Mouse (Mus musculus): ENCODE measurements around the gene Trpc4ap.
A peak's percentile ranks its signal among the peaks of the same experiment; 100 is the strongest.

Trpc4ap gene

GRCm38 (mm10) chr2:155694564-155694963 lies 2.4 kb upstream of the Trpc4ap start:
- DNase-seq (ENCODE audit: low read depth, low spot score), result no peak

DNA sequence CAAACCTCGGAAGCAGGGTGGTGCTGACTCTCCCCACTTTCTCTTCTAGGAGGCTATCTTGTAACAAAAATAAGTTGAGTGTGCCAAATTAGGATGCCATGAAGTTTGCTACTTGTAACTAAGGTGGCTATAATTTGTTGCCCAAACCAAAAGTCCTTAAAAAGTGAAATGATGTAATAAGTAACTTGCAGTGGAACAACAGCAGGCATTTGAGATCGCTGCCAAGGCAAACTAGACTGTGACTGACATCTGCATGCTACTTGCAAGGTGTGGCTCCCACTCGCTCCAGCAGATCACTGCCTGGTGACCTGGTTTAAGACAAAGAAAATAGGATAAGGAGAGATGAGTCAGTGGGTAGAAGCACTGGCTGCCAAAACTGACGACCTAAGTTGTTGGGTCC lies 952 bp upstream of the Trpc4ap start:
- DNase-seq (ENCODE audit: low read depth, low spot score), result no peak

- DNase-seq (ENCODE audit: low read depth, low spot score), result no peak
Measured at GRCm38 (mm10) chr2:155691336-155691722, 855 bp downstream of the Trpc4ap start.

DNA sequence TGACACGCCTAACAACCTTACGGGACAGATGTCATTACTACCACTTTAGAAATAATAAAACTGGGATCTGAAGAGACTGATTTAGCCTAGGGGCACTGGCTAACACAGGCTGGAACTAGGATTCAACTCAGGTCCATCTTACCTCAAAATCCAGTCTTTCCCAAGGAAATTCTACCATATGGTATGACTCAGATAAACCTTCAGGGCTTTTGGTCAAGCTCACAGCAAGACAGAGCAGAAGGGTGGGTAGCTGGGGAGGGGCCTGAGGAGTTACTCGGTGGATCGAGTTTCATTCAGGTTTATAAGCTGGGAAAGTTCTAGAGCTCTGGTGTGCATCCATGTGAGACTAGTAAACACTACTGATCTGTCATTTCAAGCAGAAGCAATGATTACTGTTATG lies 3.0 kb downstream of the Trpc4ap start:
- no peak for DNase-seq (ENCODE audit: low read depth, low spot score)

DNA sequence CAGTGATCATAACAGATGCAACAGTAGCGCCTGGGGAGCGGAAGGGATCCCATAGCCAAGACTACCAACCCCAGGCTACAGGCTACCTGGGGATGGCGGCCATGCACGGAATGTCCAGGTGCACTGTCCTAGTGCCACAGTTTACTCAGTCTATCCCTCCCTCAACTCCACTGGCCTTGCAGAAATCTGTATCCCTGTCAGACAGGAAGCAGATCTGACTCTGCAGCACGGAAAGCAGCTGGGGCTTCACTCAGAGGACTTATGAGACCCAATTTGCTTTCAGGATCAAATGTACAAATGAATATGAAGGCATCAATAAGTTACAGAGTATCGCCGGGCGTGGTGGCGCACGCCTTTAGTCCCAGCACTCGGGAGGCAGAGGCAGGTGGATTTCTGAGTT lies 4.4 kb downstream of the Trpc4ap start:
- DNase-seq (ENCODE audit: low read depth, low spot score), result no peak

- DNase-seq (ENCODE audit: low read depth, low spot score), result peak; percentile 44
Measured at GRCm38 (mm10) chr2:155686572-155686971, 5.6 kb downstream of the Trpc4ap start.

DNA sequence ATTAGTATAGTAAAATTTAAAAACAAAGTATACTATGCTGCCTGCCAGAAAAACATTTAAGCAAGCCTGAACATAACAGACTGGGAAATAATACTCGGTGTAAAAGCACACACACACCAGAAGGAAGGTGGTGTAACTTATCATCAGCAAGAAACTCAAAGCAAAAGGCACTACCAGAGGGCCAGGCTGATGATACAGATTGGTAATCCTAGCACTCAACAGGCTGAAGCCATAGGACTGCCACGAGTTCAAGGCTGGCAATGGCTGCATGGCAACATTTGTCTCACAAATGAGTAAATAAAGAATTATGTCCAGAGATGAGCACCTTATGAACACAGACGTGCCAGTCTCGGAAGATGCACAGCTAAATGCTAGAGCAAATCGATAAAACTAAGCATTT lies 8.4 kb downstream of the Trpc4ap start:
- DNase-seq (ENCODE audit: low read depth, low spot score), result no peak

DNA sequence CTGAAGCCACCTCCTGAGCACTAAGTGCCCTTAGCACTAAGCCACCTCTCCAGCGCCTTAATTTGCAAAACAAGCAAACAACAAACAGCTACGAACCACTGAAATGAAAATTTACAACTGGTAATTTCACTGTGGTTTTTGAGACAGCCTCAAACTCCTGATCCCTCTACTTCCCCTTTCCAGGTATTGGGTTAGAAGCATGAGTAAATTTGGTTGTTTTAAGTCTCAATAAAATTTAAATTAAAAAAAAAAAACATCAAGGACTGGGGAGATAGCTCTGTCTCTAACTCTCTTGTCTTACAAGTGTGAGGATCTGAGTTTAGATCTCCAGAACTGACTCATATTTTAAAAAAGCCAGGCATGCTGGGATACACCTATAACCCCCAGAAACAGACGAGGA lies 9.0 kb downstream of the Trpc4ap start:
- no peak for DNase-seq (ENCODE audit: low read depth, low spot score)

DNA sequence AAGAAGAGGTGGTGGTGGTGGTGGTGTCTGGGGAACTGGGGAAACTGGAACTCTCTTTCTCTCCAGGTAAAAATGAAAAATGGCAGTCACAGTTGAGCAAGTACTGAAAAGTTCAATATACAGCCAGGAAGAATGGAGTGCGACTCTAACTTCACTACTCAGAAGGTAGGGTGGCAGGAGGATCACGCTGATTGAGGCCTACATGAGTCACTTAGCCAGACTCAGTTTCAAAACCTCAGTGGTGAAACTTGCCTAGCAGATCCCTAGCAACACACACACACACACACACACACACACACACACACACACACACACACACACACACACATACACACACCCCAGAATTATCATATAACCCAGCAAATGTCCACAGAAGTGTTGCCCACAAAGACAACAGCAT lies 10.3 kb downstream of the Trpc4ap start:
- peak; percentile 51 for DNase-seq (ENCODE audit: low read depth, low spot score)

- DNase-seq (ENCODE audit: low read depth, low spot score), result no peak
Measured at GRCm38 (mm10) chr2:155681194-155681593, 11.0 kb downstream of the Trpc4ap start.

DNA sequence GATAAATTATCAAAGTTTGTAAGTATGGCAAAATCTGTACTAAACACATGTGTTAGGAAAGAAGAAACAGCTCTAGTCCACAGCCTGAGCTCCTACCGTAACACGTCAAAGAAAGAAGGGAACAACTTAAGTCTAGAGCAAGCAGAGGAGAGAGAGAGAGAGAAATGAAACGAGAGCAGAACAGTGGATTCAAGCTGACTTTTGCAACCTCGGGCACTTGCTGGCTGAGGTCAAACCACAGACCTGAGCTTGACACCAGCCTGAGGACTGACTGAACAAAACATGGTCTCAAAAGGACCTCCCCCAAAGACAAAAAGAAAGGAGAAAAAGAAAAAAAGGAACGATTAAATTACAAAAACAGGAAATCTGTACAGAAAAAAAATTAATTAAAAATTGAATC lies 11.6 kb downstream of the Trpc4ap start:
- DNase-seq (ENCODE audit: low read depth, low spot score), result peak; percentile 46

GRCm38 (mm10) chr2:155679586-155680110 lies 12.5 kb downstream of the Trpc4ap start:
- DNase-seq (ENCODE audit: low read depth, low spot score), result peak; percentile 71

GRCm38 (mm10) chr2:155675118-155675517 lies 17.1 kb downstream of the Trpc4ap start:
- no peak for DNase-seq (ENCODE audit: low read depth, low spot score)

DNA sequence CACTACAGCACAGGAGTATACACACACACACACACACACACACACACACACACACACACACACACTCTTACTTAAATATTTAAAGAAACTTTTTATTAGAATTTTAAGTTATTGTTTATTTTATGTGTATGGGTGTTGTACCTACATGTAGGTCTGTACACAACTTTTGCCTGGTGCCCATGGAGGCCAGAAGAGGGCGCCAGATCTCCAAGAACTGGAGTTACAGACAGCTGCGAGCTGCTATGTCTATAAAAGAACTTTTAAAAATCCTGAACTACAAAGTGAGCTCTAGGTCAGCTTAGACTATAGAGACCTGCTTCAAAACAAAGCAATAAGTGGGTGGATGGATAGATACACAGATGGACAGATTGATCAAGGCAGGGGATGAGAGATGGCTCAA lies 18.6 kb downstream of the Trpc4ap start:
- DNase-seq (ENCODE audit: low read depth, low spot score), result peak; percentile 92

DNA sequence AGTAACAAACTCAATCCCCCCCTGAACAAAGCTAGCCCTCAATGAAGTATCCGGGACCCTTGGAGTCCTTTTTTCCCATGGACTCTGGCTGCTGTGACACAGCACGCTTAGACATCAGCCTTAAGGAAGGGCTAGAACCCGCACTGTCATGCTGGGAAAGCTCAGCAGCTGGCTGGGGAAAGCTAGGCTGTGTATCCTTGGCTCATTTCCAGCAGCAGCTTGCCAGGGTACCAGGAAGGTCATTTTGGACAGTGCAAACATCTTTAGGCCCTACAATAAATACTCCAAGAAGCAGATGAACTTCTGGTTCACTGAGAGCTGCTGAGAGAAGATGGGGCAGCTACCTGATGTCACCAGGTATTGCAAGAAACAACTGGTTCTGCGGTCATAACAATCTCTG lies 20.9 kb downstream of the Trpc4ap start:
- DNase-seq (ENCODE audit: low read depth, low spot score), result no peak

- peak; percentile 72 for DNase-seq (ENCODE audit: low read depth, low spot score)
Measured at GRCm38 (mm10) chr2:155668461-155668860, 23.7 kb downstream of the Trpc4ap start.

DNA sequence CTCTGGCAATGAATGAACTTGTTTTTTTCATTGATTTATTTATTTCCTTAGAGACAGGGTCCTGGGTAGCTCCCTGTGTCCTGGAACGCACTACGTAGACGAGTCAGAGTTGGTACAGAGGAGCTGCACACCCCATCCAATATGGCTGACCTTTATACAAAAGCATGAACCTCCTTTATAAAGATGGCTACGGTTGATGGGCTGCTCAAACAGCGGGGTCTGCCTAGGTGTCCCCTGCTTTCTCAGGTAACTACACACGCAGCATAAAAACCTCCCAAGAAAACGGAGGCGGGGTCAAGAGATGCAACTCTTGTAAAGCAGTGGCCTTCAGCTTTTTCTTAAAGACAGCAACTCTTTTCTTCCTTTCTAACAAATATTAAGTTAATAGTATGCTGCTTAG lies 24.3 kb downstream of the Trpc4ap start:
- DNase-seq (ENCODE audit: low read depth, low spot score), result no peak

DNA sequence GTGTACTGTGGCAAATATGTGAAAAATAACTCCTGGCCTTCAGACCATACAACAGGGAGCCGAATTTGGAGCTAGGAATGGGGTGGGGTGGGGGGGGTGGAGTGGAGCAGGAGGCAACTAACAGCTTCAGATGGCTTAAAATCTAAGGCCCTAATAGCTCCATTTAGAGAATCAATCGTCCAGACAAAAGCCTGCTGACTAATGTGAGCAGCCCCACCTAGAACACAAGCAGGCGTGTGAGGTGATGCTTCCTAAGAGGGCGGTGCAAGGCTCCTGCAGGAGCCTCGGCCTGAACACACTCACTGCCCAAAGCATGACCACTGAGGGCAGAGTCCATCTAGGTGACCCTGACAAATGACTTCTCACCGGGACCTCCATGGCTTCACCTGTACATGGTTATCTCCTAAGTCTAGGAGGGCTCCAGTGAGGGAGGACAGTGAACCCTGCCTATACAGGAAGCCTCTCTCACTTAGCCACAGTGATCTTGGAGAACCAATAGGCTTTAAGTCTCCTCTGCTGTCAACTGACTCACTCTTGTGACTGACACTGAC lies 28.2 kb downstream of the Trpc4ap start:
- no peak for DNase-seq (ENCODE audit: low read depth, low spot score)

GRCm38 (mm10) chr2:155663097-155663496 lies 29.1 kb downstream of the Trpc4ap start:
- peak; percentile 82 for DNase-seq (ENCODE audit: low read depth, low spot score)

DNA sequence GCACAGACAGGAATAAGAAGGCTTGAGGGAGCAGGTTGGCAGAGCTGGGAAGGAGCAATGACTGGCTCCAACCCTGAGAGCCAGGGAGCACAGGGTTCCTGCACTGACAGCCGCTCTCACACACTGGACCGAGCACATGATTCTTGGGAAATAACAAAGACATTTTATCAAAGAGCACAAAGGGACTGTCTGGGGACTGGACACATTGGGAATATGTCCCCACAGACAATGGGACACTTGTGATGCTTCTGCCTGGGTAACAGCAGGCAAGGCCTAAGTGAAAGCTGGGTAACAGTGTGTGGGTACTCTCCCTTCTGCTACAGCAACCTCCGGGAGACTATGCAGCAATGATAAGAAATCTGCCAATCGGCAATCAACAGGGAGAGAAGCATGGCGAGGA lies 29.8 kb downstream of the Trpc4ap start:
- DNase-seq (ENCODE audit: low read depth, low spot score), result no peak

DNA sequence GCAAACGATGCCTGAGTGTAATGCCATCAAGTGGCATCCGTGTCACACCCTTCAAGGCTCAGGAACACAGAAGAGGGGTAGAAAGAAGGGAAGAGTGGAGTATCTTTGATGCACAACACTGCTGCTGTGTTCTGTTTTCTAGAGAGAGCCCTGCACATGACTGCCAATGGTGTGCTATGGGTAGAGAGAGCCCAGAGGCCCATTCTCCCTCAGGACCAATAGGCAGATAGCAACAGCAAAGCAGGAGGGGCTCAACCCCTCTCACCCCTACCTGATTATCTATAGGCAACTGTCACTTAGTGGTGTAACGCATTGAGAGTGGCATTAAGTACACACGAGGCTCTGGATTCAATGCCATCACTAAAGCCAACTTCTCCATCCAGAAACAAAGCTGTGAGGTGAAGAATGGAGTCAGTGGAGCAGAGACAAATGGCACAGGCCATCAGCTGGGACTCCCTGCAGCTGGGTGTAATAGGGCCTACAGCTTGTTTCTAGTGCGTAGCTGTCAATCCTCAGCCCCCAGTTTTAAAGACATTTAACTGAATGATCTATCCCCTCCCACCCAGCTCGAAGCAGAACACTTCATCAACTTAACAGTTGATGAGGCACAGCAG lies 36.3 kb downstream of the Trpc4ap start:
- DNase-seq (ENCODE audit: low read depth, low spot score), result no peak

DNA sequence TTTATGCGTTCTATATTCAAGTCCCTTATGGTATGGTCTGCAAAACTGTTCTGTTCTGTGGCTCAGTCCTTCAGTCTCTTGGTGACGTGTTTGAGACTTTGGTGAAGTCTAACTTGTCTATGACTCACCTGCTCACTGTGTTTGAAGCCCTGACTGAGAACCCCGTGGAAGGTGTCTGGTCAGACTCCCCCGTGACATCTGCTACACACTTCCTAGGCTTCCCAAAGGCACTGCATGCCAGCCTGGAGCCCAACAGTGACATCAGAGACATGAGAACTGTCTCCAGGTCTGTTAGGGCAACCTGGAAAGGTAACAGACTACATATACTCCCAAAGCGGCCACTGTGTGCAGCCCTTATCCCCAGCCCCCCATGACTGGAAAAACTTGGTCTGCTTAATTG lies 39.6 kb downstream of the Trpc4ap start:
- DNase-seq (ENCODE audit: low read depth, low spot score), result no peak

DNA sequence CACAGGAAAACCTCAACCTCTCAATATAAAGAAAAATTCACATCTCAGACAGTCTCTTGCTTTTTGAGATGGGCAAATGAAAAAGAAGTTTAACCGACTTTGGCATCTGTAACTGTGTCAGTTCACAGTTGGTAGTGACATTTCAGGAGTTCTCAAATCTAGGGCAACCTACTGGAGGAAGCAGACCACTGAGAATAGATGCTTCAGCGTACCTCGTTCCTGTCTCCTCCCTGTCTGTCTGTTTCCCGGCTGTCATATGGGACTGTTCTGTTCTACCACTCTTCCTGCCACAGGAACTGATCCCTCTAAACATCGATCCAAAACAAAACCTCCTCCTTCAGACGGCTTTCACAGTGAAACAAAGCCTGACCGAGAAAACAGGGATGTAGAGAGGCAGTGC lies 46.4 kb downstream of the Trpc4ap start:
- no peak for DNase-seq (ENCODE audit: low read depth, low spot score)
